Mouse (Mus musculus) cerebellum, adult 11 months (tissue): Measurements from ENCODE around the gene Eef1akmt3.

Experiments
- DNase-seq: peaks from one replicate; pipeline ENCODE4 v3.0.0; 2022

Gene Eef1akmt3

DNA sequence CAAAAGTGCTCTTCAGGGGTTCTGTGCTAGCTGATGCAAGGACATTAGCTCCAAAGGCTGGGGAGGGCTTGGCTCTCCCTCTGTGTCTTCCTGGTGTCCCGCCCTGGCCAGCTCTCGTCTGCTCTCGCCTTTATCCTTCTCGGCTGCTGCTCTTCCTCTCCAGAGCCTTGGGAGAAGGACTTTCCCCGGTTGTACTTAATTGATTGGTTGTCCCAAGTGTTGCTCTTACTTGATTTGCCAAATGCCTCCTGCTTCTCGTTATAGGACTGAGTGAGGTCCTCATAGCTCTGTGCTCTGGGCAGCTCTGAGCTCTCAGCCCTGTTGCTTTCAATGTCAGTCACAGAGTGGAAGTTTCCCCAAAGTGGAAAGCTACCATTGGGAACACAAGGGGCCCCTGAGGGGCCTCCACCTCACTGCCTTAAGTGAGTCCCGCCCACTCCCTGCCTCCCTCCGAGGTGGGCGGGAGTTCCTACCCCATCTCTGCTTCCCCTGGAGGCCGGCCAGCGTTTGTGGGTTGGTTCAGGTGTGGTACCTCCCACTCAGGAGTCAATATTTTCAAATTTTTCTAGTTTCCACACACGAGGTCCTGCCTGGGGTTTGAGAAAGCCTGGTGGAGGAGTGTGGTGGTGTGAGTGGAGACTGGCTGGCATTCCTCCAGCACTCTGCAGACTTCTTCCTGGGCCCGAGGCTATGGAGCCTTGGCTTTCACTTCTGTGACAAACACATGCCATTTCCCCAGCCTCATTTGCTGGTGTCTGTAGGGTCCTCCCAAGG, 43.8 kb downstream of the Eef1akmt3 start:
- no peak for DNase-seq

DNA sequence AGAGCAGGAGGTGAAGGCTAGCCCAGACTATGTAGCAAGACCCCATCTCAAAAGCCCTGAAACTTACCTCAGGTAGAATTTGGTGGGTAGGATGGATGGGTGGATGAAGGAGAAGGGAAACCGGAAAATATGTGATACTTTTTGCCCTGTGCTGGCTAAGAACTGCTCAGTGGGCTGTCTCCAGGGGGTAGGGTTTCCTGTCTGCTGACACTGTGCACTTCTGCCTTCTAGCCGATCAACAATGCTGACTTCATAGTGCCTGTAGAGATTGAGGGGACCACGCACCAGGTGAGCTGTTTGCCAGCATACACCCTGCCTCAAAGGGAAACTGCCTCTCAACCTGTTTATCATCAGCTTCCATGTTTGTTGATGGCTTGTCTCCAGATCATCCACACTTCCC, 47.7 kb downstream of the Eef1akmt3 start:
- no peak for DNase-seq

DNA sequence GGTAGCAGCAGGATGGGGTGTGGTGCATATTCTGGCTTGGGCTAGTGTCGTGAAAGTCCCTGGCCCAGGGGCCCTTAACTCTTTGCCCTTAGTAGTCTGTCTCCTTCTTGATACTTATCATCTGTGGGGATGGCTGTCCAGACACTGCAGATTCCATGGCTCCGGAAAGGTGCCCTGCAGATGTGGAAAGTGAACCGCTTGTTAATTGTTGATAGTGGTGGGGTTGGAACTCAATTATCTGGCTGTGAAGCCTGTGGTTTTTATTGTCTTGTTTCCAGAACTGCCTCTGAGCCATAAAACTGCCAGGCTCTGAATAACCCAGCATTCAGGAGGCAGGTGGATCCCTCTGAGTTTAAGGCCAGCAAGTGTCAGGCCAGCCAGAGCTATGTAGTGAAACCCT, 49.6 kb downstream of the Eef1akmt3 start:
- no peak for DNase-seq

DNA sequence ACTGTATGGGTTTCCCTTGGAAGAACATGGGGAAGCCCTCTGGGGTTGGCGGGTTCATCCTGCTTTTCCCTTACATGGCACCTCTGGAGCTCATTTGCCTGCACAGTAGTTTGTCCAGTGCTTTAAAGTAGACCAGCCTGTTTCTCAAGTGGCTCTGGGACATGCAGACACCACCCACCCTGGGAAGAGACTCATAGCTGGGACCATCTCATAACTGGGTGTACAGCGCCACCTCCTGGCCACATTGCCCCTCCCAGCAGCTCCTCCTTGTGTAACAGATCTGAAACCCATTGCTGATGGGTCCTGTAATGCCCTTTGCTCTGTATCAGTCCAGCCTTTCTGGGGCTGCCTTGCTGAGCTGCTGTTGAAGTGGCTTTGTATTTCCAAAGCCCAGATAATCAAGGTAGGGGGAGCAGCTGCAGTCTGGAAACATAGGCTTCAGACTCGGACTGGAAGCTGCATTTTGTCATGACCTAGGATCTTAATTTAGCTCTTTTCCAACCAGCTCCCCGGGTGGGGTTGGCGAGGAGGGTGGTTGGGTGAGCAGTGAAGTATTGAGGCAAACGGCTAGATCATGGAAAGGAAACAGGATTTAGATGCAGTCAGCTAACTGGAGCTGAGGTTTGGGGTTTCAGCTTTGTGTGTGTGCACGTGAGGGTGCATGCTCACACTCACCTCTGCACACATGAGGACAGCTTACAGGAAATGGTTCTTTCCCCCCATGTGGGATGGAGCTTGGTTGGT, 50.8 kb downstream of the Eef1akmt3 start:
- peak; percentile 86 for DNase-seq

DNA sequence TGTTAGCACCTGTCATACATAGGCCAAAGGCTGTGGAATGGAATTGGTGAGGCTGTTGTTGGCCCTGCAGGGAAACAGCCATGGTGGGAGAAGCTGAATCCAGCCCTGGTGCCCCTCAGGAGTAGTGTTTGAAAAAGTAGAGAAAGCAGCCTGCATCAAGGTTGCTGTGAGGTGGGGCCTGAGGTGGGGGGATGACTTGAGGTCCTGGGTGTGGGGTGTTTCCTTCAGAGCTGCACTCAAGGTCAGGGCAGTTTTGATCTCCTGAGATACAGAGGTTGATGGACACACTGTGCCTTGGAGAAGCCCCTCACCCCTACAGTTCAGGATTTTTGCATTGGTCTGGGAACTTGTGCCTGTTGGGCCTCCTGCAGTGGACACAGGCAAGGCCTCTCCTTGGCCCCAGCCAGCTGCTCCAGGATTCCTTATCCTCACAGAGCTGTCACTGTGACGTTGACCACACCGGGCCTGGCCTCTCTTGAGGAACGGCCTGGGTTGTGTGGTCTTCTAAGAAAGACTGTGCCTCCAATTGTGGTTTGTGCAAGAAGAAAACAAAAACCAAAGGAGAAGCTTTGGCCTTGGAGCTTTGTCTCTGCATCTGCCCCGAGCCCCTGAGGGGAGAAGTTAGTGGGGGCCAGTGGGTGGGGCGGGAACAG, 52.7 kb downstream of the Eef1akmt3 start:
- DNase-seq: no peak

DNA sequence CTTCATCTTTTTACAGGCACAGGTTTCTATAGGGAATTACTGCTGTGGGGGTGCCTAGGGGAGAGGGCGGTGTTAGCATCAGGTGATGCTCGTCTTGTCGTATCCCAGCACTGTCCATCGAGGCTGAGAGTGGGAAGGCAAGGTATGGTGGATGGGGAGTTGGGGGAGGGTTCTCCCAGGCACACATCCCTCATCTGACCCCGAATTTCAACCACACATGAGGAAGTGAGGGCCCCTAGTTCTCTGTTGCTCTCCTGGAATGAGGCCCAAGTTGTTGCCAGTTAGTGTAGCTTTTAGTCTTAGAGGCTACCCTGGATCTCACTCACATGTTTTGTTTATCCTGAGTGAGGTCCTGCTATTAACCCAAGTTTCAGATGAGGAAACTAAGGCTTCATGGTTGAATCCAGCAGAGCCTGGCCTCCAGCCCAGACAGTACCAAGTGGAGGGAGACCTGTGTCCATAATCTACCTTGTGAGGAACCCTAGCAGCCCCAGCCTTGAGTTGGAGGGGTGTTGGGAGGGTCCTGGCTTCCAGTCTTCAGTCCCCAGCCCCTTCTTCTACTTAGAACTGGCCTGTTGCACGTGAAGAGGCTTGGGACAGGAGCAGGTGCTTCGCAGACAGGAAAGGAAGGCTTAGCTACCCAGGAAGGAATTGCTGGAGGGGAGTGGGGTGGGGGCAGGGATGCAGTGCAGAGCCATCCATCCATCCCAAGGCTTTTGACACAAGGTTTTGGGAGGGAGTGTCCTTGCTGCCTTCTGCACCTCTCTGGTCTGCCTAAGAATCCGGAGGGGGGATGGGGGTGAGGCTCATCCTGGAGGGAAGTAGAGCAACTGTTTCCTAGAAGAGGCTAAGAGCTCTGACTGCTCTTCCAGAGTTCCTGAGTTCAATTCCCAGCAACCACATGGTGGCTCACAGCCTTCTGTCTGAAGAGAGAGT, 53.9 kb downstream of the Eef1akmt3 start:
- DNase-seq: no peak

DNA sequence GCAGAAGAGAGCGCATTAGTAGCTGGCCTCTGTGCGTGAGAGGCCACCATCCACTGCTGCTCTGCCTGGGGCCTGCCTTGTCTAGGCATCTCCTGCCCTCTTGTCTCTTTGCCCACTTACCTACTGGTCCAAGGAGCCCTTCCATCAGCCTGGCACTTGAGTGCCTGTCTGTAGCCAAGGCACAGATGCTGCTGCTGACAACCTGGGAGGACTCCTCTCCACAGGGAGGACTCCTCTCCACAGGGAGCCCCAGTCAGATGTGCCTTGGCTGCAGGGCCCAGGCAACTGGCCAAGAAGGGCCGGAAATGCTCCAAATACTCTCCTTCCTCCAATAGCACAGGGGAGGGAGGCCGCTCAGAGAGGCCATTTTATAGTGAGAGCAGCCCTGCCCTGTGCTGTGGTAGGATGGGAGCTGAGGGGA, 54.8 kb downstream of the Eef1akmt3 start:
- DNase-seq: peak; percentile 90

DNA sequence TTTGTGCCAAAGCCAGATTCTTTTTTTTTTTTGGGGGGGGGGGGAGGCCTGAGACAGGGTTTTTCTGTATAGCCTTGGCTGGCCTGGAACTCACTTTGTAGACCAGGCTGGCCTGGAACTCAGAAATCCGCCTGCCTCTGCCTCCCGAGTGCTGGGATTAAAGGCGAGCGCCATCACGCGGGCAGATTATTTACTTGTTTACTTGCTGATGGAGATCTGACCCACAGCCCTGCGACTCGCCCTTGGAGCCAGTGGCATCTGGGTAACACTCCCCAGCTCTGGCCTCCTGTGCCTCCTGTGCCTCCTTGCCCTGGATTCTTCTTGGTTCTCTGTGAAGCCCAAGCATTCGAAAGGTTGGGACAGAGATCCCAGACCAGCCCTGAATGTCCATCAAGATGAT, 55.7 kb downstream of the Eef1akmt3 start:
- DNase-seq: no peak

DNA sequence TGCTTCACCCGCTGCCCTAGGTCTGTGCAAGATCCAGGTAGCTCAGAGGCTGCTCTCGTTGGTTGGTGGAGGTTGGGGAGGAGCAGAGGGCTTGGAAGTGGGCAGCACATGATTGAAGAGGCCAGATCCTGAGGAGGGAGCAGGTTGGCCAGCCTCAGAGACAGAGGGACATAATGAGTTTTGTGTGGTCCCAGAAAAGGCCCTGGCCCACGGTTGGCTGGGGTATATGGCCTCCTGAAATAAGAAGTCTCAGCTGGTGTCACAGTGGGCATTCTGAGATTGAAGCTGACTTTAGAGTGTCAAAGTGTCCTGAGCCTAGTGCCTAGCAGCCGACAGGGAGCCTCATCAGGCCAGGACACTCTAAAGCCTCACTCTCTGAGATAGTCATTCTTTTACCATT, 56.2 kb downstream of the Eef1akmt3 start:
- DNase-seq: no peak

DNA sequence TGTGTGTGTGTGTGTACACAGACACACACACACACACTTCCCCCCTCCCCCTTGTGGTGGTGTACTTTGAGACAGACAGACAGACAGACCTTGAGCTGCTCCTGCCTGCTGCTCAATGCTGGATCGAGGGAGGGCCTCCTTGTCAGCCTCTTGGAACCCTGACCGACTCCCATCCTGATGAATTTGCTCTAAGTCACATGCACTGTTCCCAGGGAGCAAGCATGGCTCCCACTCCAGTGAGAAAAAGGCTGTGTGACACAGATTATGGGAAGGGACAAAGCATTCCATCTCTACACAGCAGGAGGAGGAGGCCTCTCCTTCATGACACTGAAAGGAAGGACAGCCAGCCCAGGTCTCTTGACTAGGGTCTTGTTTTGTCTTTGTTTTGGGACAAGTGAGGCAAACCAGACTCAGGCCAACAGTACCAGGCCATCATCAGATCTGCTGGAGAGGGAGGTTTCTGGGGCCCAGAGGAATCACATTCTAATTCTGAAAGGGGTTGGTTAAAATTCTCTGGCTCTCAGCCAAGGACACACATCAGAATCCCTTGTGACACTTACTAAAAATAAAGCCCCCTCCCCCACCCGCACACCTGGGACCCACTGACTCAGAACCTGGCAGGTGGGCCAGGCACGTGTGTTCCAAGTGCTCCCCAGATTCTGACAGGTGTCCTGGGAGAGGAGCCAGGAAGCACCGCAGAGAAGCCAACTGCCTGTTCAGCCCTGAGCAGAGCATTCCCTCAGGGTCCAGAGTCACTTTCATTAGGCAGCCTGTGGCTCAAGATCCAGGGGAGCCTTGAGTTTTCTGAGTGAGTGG, 56.9 kb downstream of the Eef1akmt3 start:
- peak; percentile 88 for DNase-seq

DNA sequence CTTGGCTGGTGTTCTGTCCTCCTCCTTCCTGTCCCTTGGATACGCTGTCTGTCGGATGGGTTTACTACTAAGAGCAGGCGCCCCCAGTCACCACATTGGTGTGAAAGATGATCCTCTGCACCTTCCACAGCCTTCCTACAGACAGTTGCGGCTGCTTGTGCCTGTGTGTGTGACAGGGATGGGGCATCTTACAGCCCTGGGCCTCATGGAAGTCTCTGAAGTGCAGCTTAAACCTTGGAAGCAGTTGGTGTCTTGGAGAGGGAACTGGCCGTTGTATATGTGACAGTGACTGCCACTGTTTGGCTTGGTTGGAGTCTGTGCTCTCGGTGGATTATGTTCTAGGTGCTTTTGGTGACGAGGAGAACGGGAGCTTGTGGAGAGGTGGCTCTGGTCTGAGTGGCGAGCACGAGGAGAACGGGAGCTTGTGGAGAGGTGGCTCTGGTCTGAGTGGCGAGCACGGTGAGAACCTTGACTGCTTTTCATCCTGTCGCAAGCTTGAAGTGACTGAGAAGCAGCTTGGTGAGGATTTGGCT, 58.1 kb downstream of the Eef1akmt3 start:
- no peak for DNase-seq

DNA sequence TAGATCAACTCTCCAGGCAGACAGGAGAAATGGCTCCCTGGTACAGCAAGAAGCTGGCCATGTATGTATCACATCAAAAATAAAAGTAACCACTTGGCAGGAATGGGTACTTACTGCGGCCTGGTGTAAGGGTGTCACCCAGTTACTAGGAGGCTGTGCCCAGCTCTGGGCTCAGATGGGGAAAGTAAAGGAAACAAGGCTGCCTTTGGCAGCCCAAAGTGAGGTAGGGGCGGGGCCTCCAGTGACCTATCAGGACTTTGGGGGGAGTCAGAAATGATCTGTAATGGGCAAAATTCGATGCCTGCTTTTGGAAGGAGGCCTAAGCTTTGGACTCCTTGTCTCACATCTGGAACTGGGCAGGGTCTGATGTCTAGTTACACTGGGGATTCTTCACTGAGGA, 59.6 kb downstream of the Eef1akmt3 start:
- no peak for DNase-seq
